Mouse (Mus musculus): ENCODE measurements at regions not wholly inside any gene's neighbourhood (a gene's known extent, or its start where the extent isn't known, plus 50 kb on each side); places are given as distances from the start of the nearest gene placed in this dataset.

- H3K4me2 ChIP-seq (ENCODE audit: insufficient read depth, low read depth, poor library complexity, severe bottlenecking): no peak overlapping the region
- no peak overlapping the region for H3K4me3 ChIP-seq (replicated peaks in 1 of 3; ENCODE audit: low read depth in 2 of 3, low read length in 2 of 3, poor library complexity in 1 of 3)
- H3K27ac ChIP-seq (ENCODE audit: insufficient read depth, low read depth): no peak overlapping the region
- no peak for DNase-seq (ENCODE audit: extremely low read depth)
- no peak for TF ChIP-seq ZNF384 (IDR thresholded peaks at IDR 0.05; ENCODE audit: low read depth, low read length)
- no peak for TF ChIP-seq SMC3 (IDR thresholded peaks at IDR 0.05; ENCODE audit: low read depth, low read length)
- no peak for TF ChIP-seq BHLHE40 (IDR thresholded peaks at IDR 0.05; ENCODE audit: low read depth, low read length)
- no peak for TF ChIP-seq NELFE (IDR thresholded peaks at IDR 0.05; ENCODE audit: low read depth, low read length)
- TF ChIP-seq UBTF (IDR thresholded peaks at IDR 0.05; ENCODE audit: low read depth, low read length): no peak
- TF ChIP-seq RCOR1 (conservative IDR thresholded peaks at IDR 0.05; ENCODE audit: low read depth, low read length): no peak
- TF ChIP-seq TBP (conservative IDR thresholded peaks at IDR 0.05; ENCODE audit: low read depth, low read length): no peak
- no peak for TF ChIP-seq ZMIZ1 (IDR thresholded peaks at IDR 0.05; ENCODE audit: low read depth, low read length)
- no peak for TF ChIP-seq KAT2A (IDR thresholded peaks at IDR 0.05; ENCODE audit: insufficient replicate concordance, low read length)
- TF ChIP-seq SIN3A (IDR thresholded peaks at IDR 0.05; ENCODE audit: low read length): no peak
- no peak for TF ChIP-seq ZC3H11A (IDR thresholded peaks at IDR 0.05; ENCODE audit: low read depth, low read length)
- TF ChIP-seq HCFC1 (IDR thresholded peaks at IDR 0.05; ENCODE audit: low read depth, low read length): no peak
- TF ChIP-seq MAZ (IDR thresholded peaks at IDR 0.05; ENCODE audit: low read depth, low read length): no peak
- TF ChIP-seq MXI1 (IDR thresholded peaks at IDR 0.05; ENCODE audit: low read depth, low read length): no peak
- no peak for TF ChIP-seq RAD21 (IDR thresholded peaks at IDR 0.05; ENCODE audit: low read depth, low read length)
- TF ChIP-seq MEF2A (IDR thresholded peaks at IDR 0.05; ENCODE audit: borderline replicate concordance, low read depth, low read length): no peak
- H3K79me2 ChIP-seq (replicated peaks; ENCODE audit: control insufficient read depth, extremely low read depth, insufficient read depth, poor library complexity, severe bottlenecking): no peaks in the 10 kb centered on the region
- H3K27me3 ChIP-seq (replicated peaks): no peaks in the 10 kb centered on the region
- H3K4me1 ChIP-seq (ENCODE audit: control insufficient read depth in 1 of 2, insufficient read depth in 2 of 2): peaks cover 0 to 7% of the 10 kb centered on the region in 2 experiments; a peak in 1 of 4 replicates
- no peak overlapping the region for H3K9ac ChIP-seq (ENCODE audit: insufficient read depth, low read depth)
- dilution Hi-C loops (cut with MboI; ENCODE audit: extremely low pct_ligation_motif_present, extremely low pct_unique_long_range_greater_than_20kb, low sequenced_read_pairs) (no loop called here), in situ Hi-C loops (cut with MboI; ENCODE audit: low pct_ligation_motif_present, low pct_unique_long_range_greater_than_20kb, low sequenced_read_pairs) (no loop called here)
- H3K36me3 ChIP-seq (replicated peaks in 1 of 2; ENCODE audit: control insufficient read depth in 1 of 2, insufficient read depth in 1 of 2, low read length in 1 of 2): no peaks in the 10 kb centered on the region
- H3K9me3 ChIP-seq (replicated peaks; ENCODE audit: low read length): no peaks in the 10 kb centered on the region
Observed at GRCm38 (mm10) chr12:25455281-25455989, 358.5 kb upstream of the Id2 start.

GRCm38 (mm10) chr12:25453356-25453755 is 356.4 kb upstream of the Id2 start:
- DNase-seq (ENCODE audit: extremely low read depth): no peak
- Histone ChIP-seq H3K36me3 (replicated peaks in 1 of 2; ENCODE audit: control insufficient read depth in 1 of 2, insufficient read depth in 1 of 2, low read length in 1 of 2) (no peaks in the 10 kb centered on the region), H3K4me1 (ENCODE audit: control insufficient read depth in 1 of 2, insufficient read depth in 2 of 2) (peaks cover 0 to 7% of the 10 kb centered on the region in 2 experiments; a peak in 1 of 4 replicates), H3K27ac (ENCODE audit: insufficient read depth, low read depth) (no peak overlapping the region), H3K4me2 (ENCODE audit: insufficient read depth, low read depth, poor library complexity, severe bottlenecking) (no peak overlapping the region), H3K79me2 (replicated peaks; ENCODE audit: control insufficient read depth, extremely low read depth, insufficient read depth, poor library complexity, severe bottlenecking) (no peaks in the 10 kb centered on the region), H3K4me3 (replicated peaks in 1 of 3; ENCODE audit: low read depth in 2 of 3, low read length in 2 of 3, poor library complexity in 1 of 3) (no peak overlapping the region), H3K9me3 (replicated peaks; ENCODE audit: low read length) (no peaks in the 10 kb centered on the region), H3K27me3 (replicated peaks) (no peaks in the 10 kb centered on the region), H3K9ac (ENCODE audit: insufficient read depth, low read depth) (no peak overlapping the region)
- TF ChIP-seq JUN (IDR thresholded peaks at IDR 0.05; ENCODE audit: insufficient read depth, low read depth, low read length): no peak
- TF ChIP-seq CTCF (conservative IDR thresholded peaks at IDR 0.05 in 1 of 2, IDR thresholded peaks at IDR 0.05 in 1 of 2; ENCODE audit: low read depth in 2 of 2, low read length in 2 of 2): no peak
- no peak for TF ChIP-seq MAX (IDR thresholded peaks at IDR 0.05; ENCODE audit: low read length)
- TF ChIP-seq TCF12 (IDR thresholded peaks at IDR 0.05; ENCODE audit: low read depth, low read length): no peak
- TF ChIP-seq MYC (IDR thresholded peaks at IDR 0.05; ENCODE audit: low read depth, low read length): no peak
- TF ChIP-seq MAZ (IDR thresholded peaks at IDR 0.05; ENCODE audit: low read depth, low read length): no peak
- no peak for TF ChIP-seq KAT2A (IDR thresholded peaks at IDR 0.05; ENCODE audit: insufficient replicate concordance, low read length)
- no peak for TF ChIP-seq EP300 (IDR thresholded peaks at IDR 0.05; ENCODE audit: low read length)
- dilution Hi-C loops (cut with MboI; ENCODE audit: extremely low pct_ligation_motif_present, extremely low pct_unique_long_range_greater_than_20kb, low sequenced_read_pairs): no loop called here
- in situ Hi-C loops (cut with MboI; ENCODE audit: low pct_ligation_motif_present, low pct_unique_long_range_greater_than_20kb, low sequenced_read_pairs): no loop called here
